Mouse (Mus musculus) layer of hippocampus, postnatal 10 days (tissue): ENCODE results near the gene Gpr107. TPM values are rescaled to one million over a fixed set of nuclear protein-coding genes. Genes with fewer than 3 reads are reported as not detected.

Source experiments
- DNase-seq, 2 experiments: peaks; one replicate each; pipeline ENCODE4 v3.0.0; 2021; ENCODE audit warnings: low spot score in 2 of 2
- total RNA-seq, 2 experiments: library from RNA; stranded (reverse); gene quantifications; 2 replicates each; pipeline ENCODE4 v1.2.3; 2021

The Gpr107 gene
- total RNA-seq, 2 experiments from 2014 or later, result 50.7 to 54.5 TPM

DNA sequence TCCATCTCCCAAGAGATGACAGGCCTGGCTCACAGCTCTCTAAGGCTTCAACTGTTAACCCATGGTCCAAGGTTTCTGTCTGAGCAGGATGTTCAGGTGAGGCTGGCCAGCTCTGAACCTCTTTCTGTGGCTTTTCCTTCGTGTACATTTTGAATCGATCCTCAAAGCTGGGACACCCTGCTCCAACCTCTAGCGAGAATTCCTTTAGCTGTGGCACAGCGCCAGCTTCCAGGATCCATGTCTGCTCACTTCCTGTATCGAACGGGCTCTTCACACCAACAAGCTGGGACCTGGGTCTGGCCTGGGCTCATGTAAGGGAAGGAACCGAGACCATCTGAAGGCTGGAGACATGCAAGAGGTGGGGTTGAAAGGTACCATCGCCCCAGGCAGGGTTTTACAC, 92.1 kb downstream of the Gpr107 start:
- peak in 1 of 2 experiments; percentile 26 for DNase-seq

DNA sequence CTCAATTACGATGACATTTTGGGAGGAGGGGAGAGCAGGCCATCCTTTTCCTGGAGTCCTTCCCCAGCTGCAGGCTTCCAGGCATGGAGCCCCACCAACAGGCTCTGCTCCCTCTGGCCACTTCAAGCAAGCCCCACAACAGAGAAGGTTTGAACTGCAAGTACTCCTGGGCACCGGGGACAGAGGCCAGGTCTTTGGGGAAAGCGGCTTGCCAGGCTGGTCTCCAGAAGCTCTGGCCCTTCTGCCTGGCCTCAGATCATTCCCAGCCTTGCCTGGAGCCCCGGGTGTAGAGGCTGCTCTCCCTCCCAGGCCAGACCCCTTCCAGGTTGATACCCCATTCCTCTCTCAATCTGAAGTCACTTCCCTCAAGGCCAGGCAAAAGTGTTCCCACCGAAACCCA, 92.9 kb downstream of the Gpr107 start:
- DNase-seq, result no peak

DNA sequence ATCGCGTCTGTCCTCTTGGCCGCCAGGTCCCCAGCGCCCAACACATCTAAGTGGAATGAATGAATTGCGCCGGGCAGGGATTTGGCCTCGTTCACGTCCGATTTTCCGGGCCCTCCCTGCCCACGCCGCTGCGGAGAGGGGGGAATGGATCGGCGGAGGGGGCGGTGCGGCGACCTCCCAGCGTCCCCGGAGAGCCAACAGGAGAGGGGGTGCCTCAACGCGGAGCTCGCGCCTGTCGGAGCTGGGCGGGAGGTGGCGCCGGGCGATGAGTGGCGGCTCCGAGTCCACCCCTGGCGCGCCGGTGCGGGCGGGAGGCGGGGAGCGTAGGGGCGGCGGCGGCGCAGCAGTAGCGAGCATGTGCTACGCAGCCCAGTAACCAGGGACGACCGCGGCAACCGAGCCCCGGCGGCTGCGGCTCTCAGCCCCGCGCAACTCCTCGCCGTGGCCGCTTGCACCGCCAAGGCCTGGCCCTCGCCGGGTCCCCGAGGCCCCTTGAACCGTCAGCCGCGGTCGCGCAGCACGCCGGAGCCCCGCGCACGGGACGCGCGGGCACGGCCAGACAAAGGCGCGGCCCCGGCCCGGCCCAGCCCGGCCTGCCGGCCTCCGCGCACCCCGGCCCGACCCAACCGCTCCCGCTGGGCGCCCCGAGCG, 93.5 kb downstream of the Gpr107 start, which contains the start of gene Ncs1:
TSS of gene Ncs1 (plus strand) at position 333 of the 651 bp plus-strand sequence.
- DNase-seq, result peak; percentile 83 to 89

DNA sequence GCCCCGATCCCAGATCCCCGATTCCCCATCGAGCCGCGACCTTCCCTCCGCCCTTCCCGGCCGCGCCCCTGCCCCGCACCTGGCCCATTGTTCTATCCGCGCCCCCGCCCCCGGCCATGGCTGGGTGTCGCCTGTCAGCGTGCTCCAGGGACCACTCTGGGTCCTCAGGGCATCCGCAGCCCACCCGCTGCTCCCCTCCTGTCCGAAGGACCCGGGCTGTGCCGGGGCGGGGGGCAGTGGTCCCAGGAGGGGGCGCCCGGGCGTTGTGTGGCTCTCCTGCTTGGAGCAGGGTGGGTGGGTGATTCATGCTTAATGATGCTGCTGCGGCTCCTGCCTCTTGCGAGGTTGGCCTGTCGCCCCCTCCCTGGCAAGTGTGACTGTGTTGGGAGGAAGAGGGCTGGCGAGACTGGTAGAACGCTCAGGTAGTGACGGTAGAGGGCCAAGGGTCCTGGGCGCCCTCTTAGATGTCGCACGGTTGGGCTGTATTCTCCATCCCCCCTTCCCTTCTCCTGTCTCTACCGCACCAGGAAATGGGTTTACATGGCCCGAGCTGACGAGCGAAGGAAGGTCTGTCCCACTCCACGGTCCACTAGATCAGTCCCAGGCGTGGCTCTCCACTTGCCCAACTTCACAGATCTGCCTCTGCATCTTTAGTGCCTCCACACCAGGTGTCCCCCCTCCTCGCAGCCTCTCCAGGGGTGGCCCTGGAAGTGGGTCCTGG, 94.3 kb downstream of the Gpr107 start:
- DNase-seq, result peak; percentile 61 to 73

DNA sequence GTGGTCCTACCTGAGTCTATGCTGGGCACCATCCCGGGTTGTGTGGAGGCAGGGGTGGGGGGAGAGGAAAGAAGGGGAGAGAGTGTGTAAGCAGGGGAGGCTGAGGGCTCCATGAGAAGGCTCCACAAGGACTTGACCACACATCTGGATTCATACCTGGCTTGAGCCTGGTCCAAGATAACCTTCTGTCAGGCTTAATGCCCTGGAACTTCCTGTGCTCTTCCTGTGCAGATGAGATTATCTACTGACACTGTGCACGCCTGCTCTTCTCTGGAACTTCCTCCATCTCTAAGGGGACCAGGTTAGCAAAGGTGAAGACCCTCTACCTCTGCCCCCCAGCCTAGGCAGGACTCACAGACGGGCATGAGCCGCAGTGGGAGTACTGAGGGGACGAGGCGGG, 96.7 kb downstream of the Gpr107 start:
- DNase-seq, result no peak

DNA sequence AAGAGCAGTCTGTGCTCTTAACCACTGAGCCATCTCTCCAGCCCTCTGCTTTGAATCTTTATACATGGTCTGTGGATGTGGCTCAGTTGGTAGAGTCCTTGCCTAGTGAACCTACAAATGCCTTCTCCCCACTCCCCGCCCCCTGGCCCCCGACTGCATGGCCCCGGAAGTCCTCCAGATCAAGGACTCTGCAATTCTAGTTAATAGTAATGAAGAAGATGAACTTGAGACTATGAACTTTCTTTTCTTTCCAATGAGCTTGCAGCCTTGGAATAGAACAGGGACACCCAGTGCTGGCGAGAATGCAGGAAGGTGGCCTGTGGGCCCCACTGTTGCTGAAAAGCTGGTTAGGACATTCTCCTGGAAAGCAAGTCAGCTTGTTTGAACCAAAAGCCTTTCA, 100.1 kb downstream of the Gpr107 start:
- no peak for DNase-seq

DNA sequence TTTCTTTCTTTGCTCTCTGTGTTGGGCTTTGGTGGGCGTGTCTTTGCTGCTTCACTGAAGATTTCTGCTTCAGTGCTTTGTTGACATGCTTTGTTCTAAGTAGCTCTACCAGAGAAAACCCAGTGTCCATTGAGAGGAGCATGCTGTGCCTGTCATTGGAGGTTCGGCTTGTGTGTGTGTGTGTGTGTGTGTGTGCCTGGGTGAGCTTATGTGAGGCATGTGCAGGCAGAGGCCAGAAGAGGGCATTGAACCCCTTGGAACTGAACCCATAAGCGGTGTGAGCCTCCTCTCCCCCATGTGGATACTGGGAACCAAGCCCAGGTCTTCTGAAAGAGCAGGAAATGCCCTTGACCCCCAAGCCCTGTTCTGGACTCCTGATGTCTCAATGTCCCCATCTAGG, 101.3 kb downstream of the Gpr107 start:
- no peak for DNase-seq

DNA sequence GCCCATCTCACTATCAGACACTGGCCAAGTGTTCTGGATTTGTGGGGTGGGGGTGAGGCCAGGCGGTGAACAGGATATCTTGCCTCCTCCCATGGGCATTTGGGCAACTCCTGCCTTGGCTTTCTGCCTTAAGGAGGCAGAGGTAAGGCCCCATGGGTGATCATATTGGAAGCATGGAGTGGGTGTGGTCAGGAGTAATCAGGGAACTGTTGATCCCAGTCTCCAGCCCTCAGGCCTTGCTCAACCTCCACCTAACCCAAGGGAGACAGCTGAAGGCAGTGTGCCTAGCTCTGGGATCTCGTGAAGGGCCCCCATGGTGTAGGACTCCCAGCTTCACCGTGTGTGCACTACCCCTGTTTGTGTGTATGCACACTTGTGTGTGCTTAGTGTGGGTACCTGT, 102.7 kb downstream of the Gpr107 start:
- no peak for DNase-seq

DNA sequence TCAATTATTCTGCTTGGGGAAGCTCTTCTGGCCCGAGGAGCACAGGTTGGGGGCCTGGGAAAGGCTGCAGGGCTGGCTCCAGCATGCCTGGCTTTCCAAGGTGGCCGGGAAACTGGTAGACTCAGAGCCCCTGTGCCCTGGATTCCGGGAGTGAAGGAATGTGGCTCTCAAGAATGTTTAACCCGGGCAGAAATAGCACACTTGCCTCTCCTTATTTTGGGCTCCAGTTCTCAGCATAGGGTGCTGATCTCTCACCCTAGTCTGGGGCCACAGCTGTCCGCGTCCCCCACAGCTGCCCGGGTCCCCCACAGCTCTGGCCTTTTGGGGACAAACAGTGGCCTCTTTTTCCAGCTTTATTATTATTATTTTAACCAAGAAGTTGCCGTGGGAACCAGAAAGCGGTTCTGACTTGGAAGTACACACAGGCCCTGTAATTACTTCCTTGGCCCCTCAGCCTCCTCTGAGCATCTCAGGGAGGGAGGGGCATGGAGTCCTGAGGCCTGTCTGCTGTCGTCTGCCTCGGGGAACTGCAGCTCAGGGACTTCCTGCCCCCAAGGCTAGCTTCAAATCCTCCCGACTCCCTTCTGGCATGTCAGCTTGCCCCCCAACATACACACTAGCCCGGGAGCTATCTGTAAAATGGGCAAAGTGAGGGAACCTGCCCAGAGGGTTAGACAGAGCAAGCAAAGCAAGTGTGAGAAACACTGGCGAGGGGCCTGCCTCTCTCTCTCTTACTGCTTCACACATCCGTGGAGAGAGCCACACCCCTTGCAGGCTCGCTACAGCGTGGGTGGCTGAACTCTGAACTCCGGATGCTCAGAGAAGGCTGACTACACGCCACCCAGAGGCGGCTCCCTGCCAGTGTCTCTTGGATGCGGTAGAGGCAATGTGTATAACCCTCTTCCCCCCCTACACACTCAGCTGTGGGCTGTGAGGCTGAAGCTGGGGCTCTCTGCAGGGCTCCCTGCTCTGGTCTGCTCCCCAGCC, 104.1 kb downstream of the Gpr107 start:
- peak; percentile 52 to 65 for DNase-seq

DNA sequence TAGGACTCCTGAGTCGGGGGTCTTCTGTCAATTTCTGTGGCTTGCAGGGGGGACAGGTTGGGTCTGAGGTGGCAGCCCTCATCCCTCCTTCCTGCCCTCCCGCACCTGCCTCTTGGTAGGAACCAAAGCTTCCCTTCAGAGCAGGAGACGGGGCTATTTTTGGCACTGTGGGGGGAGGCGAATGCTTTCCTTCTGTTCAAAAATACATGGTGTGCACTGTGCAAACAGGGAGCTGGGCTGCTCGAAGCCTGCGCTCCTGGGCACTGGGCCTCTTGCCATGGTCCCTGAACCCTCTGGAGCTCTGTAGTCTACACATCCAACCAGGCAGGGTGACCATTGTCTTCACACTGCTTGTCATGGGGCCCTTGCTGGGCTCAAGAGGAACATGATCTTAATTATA, 105.0 kb downstream of the Gpr107 start:
- DNase-seq, result peak; percentile 45 to 52

DNA sequence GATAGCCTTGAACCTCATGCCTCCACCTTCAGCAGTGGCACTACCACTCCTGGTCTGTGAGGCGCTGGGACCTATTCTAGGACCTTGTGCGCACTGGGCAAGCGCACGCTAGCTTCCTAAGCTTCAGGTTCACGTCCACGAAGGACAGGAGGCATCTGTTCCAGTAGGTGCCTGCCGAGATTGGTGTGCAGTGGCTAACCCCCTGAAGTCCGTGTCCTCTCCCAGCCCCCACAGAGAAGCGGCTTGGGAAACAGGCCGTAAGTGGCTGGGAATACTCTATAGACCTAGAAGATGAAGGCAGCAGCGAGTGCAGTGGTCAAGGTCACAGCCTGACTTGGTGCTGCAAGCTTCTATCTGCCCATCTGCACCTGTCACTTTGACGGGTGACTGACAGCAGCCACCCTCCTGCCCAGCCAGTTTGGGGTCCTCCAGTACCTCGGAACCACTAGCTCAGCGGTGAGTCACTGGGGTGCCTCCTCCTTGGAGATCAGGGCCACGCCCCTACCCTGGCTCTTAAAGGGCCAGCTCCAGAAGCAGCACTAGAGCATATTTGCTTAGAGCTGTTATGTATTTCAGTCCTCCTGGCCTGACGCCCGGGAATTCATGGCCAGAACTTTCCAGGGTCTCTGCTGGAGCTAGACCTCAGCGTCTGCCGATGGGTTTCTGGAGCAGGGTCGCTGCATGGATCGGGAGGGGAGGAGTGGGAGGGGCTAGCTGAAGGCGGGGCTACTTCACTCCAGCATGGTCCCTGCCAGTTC, 106.7 kb downstream of the Gpr107 start:
- DNase-seq, result peak; percentile 65 to 70

DNA sequence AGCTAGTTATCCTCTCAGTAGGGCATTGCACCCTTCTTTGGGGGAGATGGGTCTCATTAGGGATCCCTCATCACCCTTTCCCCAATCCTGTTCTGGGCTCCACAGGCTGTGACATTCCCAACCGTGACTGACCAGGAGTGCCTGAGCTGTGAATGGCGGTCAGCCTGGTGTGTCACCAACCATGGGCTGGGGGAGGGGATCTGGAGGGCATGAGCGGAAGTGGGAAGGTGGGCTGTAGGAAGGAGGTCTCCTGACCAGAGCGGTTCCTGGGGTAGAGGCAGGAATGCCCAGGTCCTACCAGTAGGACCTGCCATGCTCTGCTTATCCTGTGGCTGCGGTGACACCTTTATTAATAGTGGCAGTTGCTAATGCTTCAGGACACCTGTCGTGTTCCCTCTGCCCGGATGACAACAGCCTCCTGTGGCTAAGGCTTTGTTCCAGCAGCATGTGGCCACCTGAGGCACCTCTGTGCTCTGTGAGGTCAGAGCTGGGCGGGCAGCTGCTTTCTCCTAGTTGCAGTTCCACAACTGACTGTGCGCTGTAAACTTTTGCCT, 107.3 kb downstream of the Gpr107 start:
- DNase-seq, result no peak

DNA sequence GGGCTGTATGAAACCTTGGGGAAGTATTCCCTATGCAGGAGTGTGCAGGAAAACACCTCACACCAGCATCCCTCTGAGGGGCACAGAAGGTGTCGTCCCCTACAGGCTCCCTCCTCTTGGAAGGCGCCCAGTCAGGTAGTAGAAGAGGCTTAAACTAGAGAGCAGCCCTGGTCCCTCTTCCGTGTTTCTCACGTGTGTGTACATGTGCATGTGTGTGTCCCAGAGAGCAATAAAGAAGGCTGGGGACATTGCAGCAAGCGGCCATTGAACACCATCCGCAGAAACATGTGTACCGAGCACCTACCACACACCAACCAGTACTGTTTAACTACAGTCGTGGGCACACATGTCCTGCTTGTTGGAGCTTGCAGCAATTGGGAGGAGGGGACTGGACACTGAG, 108.4 kb downstream of the Gpr107 start:
- no peak for DNase-seq

DNA sequence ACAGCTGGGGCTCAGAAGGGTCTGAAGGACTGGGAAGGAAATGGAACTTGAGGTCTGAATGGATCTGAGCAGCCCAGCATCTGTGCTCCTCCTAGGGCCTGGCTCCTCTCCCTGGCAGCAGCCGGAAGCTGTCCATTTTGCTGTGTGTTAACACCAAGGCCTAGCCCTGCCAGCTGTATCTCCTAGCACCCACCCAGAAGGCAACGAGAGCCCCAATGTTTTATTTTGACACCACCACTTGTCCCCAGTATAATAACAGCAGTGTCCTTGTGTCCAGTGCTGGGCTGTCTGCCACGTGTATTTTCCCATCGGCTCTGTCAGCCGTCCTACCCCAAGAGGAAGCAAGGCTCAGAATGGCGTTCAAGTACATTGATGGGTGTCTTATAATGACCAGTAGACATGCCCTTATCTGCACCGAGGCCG, 110.9 kb downstream of the Gpr107 start:
- DNase-seq, result peak; percentile 56 to 60

DNA sequence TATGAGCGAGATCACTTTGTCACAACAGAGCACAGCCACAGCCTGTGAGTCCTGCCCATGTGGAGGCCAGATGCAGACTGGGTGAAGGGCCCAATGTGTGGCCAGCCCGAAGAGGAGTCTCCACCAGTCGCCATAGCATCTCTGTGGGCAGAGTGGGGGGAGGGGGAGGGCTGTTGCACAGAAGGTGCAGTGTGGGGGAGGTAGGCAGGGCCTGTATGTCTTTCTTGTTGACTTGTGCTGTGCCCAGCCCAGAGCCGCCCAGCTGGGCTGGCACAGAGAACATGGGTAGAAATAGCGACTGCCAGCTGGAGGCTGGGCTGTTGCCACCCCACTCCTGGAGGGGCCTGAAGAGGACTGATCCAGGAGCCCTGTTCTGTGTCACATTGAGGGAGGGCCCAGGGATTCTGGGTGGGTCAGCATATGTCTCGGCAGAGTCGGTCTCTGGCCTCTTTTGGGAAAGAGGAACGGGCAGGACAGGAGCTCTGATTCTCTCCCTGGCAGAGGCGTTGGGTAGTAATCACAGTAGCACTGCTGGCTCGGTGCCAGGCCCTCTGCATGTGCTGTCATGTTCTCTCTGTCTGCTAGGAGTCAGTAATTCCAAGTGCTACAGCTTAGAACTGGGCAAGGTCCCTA, 111.7 kb downstream of the Gpr107 start:
- peak; percentile 82 to 85 for DNase-seq

DNA sequence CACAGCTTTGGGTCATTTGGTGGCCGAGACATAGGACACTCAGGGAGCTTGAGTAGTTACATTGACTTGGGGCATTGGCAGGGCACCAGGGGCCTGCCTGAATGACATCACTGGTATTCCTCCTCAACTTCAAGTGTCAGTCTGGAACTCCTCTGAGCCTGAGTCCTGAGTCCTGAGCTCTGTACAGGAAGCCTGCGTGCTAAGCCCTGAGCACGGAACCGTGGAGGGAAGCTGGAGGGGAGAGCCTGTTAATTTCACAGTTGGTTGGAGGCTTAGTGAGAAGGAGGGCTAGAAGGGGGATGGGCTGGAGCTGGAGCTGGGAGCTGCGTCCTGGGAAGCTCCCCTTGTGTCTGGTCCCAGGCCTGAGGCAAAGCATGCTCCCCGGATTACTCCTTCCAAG, 115.3 kb downstream of the Gpr107 start:
- DNase-seq, result no peak
